28 mouse cellular contexts compared by ENCODE assay signal in genomic region chr4:59181320-59182271, GRCm38 (mm10). TPM values are rescaled to one million over a fixed set of nuclear protein-coding genes. Genes with fewer than 3 reads are reported as not detected.
DNase-seq lines count a peak whose midpoint lies in the region; ATAC-seq and TF ChIP-seq lines count a peak whose summit lies in the region.
"Had no signal": no experiment of that assay in that cellular context is flagged by ENCODE, and none has a peak within 500 bp of the region (broad histone marks: within the 10 kb centered on the region; RNA-seq: fewer than 3 reads in every experiment).

No protein-coding gene starts in this region.

- H3K27ac ChIP-seq in forebrain, embryonic 14.5 days (ENCODE audit: low read depth, low read length) = no peak overlapping the region
- no peak overlapping the region for H3K27ac ChIP-seq in forebrain, postnatal 0 days (ENCODE audit: low read depth, low read length)
- H3K27ac ChIP-seq in liver, embryonic 12.5 days = 0 out of 2 replicates have a peak overlapping the region, but pooled peaks have one; percentile 7
- H3K27ac ChIP-seq in liver, embryonic 13.5 days = peak overlapping the region; percentile 16; the same call in 1 of the 2 replicates
- no peak overlapping the region for H3K27ac ChIP-seq in stomach, embryonic 15.5 days
- H3K27ac ChIP-seq: hindbrain, embryonic 12.5 days; kidney, embryonic 15.5 days had no signal

- peak; percentile 37 for DNase-seq in forebrain, embryonic 14.5 days (ENCODE audit: low spot score)
- DNase-seq in forebrain, postnatal 0 days = no peak
- no peak for DNase-seq in liver
- no peak for DNase-seq in liver, embryonic 13.5 days
- no peak for DNase-seq in lung, postnatal 14 days
- no peak for DNase-seq in left cerebral cortex, adult 9 months (ENCODE audit: low spot score in 2 of 2)
- DNase-seq: adrenal gland, postnatal 25 days; B cell, adult 2 months; cerebellum, postnatal 25 days; lung, adult 2 months; thymus, postnatal 14 days had no signal

- H3K4me3 ChIP-seq in forebrain, embryonic 14.5 days (ENCODE audit: low read depth, low read length) = no peak overlapping the region
- no peak overlapping the region for H3K4me3 ChIP-seq in forebrain, postnatal 0 days (ENCODE audit: low read depth, low read length)
- no peak overlapping the region for H3K4me3 ChIP-seq in liver, embryonic 12.5 days
- no peak overlapping the region for H3K4me3 ChIP-seq in liver, embryonic 13.5 days (replicated peaks)
- no peak overlapping the region for H3K4me3 ChIP-seq in stomach, embryonic 15.5 days (replicated peaks)
- H3K4me3 ChIP-seq: erythroblast, embryonic 14.5 days; hindbrain, embryonic 12.5 days; kidney, embryonic 15.5 days; megakaryocyte, embryonic 14.5 days had no signal

- WGBS in forebrain, embryonic 14.5 days = 39% methylated on average over 5 of the region's 5 CpGs
- WGBS in forebrain, postnatal 0 days = 31% methylated on average over 5 of the region's 5 CpGs
- WGBS in liver, embryonic 12.5 days (ENCODE audit: insufficient replicate concordance) = 42% methylated on average over 5 of the region's 5 CpGs
- 38% methylated on average over 5 of the region's 5 CpGs for WGBS in liver, embryonic 13.5 days (ENCODE audit: insufficient replicate concordance)
- 42% methylated on average over 5 of the region's 5 CpGs for WGBS in stomach, embryonic 15.5 days

- no peak overlapping the region for H3K9ac ChIP-seq in forebrain, embryonic 14.5 days (ENCODE audit: low read length)
- H3K9ac ChIP-seq in forebrain, postnatal 0 days = no peak overlapping the region
- H3K9ac ChIP-seq in liver, embryonic 12.5 days = no peak overlapping the region
- H3K9ac ChIP-seq in liver, embryonic 13.5 days = no peak overlapping the region; the same call in 1 of the 2 replicates
- H3K9ac ChIP-seq in stomach, embryonic 15.5 days = no peak overlapping the region
- H3K9ac ChIP-seq: hindbrain, embryonic 12.5 days; kidney, embryonic 15.5 days had no signal

- no peak overlapping the region for H3K4me2 ChIP-seq in forebrain, embryonic 14.5 days (ENCODE audit: low read length)
- no peak overlapping the region for H3K4me2 ChIP-seq in forebrain, postnatal 0 days (ENCODE audit: low read depth)
- H3K4me2 ChIP-seq in liver, embryonic 12.5 days = no peak overlapping the region
- H3K4me2 ChIP-seq in liver, embryonic 13.5 days = 0 out of 2 replicates have a peak overlapping the region, but pooled peaks have one; percentile 0
- H3K4me2 ChIP-seq in stomach, embryonic 15.5 days = no peak overlapping the region
- H3K4me2 ChIP-seq: hindbrain, embryonic 12.5 days; kidney, embryonic 15.5 days had no signal

- ATAC-seq in forebrain, embryonic 14.5 days = no peak
- no peak for ATAC-seq in forebrain, postnatal 0 days
- no peak for ATAC-seq in liver, embryonic 12.5 days
- ATAC-seq in liver, embryonic 13.5 days (ENCODE audit: low read depth) = no peak
- ATAC-seq in stomach, embryonic 15.5 days (ENCODE audit: insufficient read depth, low FRiP score, low read depth) = 0 out of 2 replicates have a peak, but pooled peaks have one; percentile 27
- ATAC-seq: activated CD4-positive, CD25-positive, alpha-beta regulatory T cell, adult 4 months; midbrain, embryonic 16.5 days; Patski had no signal

- no peaks in the 10 kb centered on the region for H3K36me3 ChIP-seq in forebrain, embryonic 14.5 days (ENCODE audit: control insufficient read depth, insufficient read depth, low read length)
- no peaks in the 10 kb centered on the region for H3K36me3 ChIP-seq in forebrain, postnatal 0 days (ENCODE audit: insufficient read depth)
- H3K36me3 ChIP-seq in liver, embryonic 12.5 days = no peaks in the 10 kb centered on the region
- no peaks in the 10 kb centered on the region for H3K36me3 ChIP-seq in liver, embryonic 13.5 days
- no peaks in the 10 kb centered on the region for H3K36me3 ChIP-seq in stomach, embryonic 15.5 days
- H3K36me3 ChIP-seq: hindbrain, embryonic 12.5 days; kidney, embryonic 15.5 days had no signal

- no peaks in the 10 kb centered on the region for H3K9me3 ChIP-seq in forebrain, embryonic 14.5 days (replicated peaks; ENCODE audit: control insufficient read depth, low read length)
- no peaks in the 10 kb centered on the region for H3K9me3 ChIP-seq in forebrain, postnatal 0 days (ENCODE audit: low read length)
- no peaks in the 10 kb centered on the region for H3K9me3 ChIP-seq in liver, embryonic 12.5 days (replicated peaks)
- no peaks in the 10 kb centered on the region for H3K9me3 ChIP-seq in liver, embryonic 13.5 days (replicated peaks)
- no peaks in the 10 kb centered on the region for H3K9me3 ChIP-seq in stomach, embryonic 15.5 days
- H3K9me3 ChIP-seq: hindbrain, embryonic 12.5 days; kidney, embryonic 15.5 days had no signal

- no peaks in the 10 kb centered on the region for H3K4me1 ChIP-seq in forebrain, embryonic 14.5 days (ENCODE audit: control insufficient read depth, insufficient read depth, low read length)
- H3K4me1 ChIP-seq in forebrain, postnatal 0 days (ENCODE audit: insufficient read depth) = no peaks in the 10 kb centered on the region
- H3K4me1 ChIP-seq in liver, embryonic 12.5 days = peaks cover 40% of the 10 kb centered on the region
- H3K4me1 ChIP-seq in liver, embryonic 13.5 days (replicated peaks) = peaks cover 42% of the 10 kb centered on the region
- no peaks in the 10 kb centered on the region for H3K4me1 ChIP-seq in stomach, embryonic 15.5 days
- H3K4me1 ChIP-seq: hindbrain, embryonic 12.5 days had no signal

- TF ChIP-seq CTCF in forebrain, postnatal 0 days (IDR thresholded peaks at IDR 0.05; ENCODE audit: low read depth) = no peak

- H3K27me3 ChIP-seq in forebrain, embryonic 14.5 days (replicated peaks; ENCODE audit: control insufficient read depth, insufficient read depth, low read length) = no peaks in the 10 kb centered on the region
- H3K27me3 ChIP-seq in forebrain, postnatal 0 days (ENCODE audit: insufficient read depth, low read length) = no peaks in the 10 kb centered on the region
- no peaks in the 10 kb centered on the region for H3K27me3 ChIP-seq in liver, embryonic 12.5 days (replicated peaks)
- H3K27me3 ChIP-seq in liver, embryonic 13.5 days = no peaks in the 10 kb centered on the region
- H3K27me3 ChIP-seq in stomach, embryonic 15.5 days (replicated peaks) = no peaks in the 10 kb centered on the region
- H3K27me3 ChIP-seq: hindbrain, embryonic 12.5 days; kidney, embryonic 15.5 days; megakaryocyte, embryonic 14.5 days; Patski had no signal

RNA-seq across cellular contexts. Expression of gene Ugcg, which starts 7.5 kb away (rescaled TPM):
- polyA plus RNA-seq in forebrain, embryonic 14.5 days (2014; fragmentation: Nextera tagmentation; extraction: Ambion mirVana) = 18.6 and 19.4 TPM in 2 replicates
- 52.7 and 66.4 TPM in 2 replicates for total RNA-seq in forebrain, postnatal 0 days (2014; rRNA removed)
- 12.9 and 18.5 TPM in 2 replicates for polyA plus RNA-seq in forebrain, postnatal 0 days (2015; fragmentation: Nextera tagmentation; extraction: Ambion mirVana)
- 14.2 and 14.4 TPM in 2 replicates for polyA plus RNA-seq in liver, embryonic 12.5 days (2016; fragmentation: Nextera tagmentation; extraction: Ambion mirVana)
- 9.2 and 10.5 TPM in 2 replicates for polyA plus RNA-seq in liver, embryonic 13.5 days (2015; fragmentation: Nextera tagmentation; extraction: Ambion mirVana)
- 9.7 and 11.4 TPM in 2 replicates for polyA plus RNA-seq in stomach, embryonic 15.5 days (2015; fragmentation: Nextera tagmentation; extraction: Ambion mirVana)

RNA-seq across cellular contexts. Expression of gene AI481877, which starts 42.8 kb away (rescaled TPM):
- polyA plus RNA-seq in forebrain, embryonic 14.5 days (2014; fragmentation: Nextera tagmentation; extraction: Ambion mirVana) = not detected in 2 replicates
- not detected in 2 replicates for total RNA-seq in forebrain, postnatal 0 days (2014; rRNA removed)
- polyA plus RNA-seq in forebrain, postnatal 0 days (2015; fragmentation: Nextera tagmentation; extraction: Ambion mirVana) = not detected in 2 replicates
- not detected in 2 replicates for polyA plus RNA-seq in liver, embryonic 12.5 days (2016; fragmentation: Nextera tagmentation; extraction: Ambion mirVana)
- polyA plus RNA-seq in liver, embryonic 13.5 days (2015; fragmentation: Nextera tagmentation; extraction: Ambion mirVana) = not detected in 2 replicates
- 0.05 TPM in 1 of 2 replicates, not detected in the other for polyA plus RNA-seq in stomach, embryonic 15.5 days (2015; fragmentation: Nextera tagmentation; extraction: Ambion mirVana)
- total RNA-seq: gastrocnemius, postnatal 4 days; layer of hippocampus, postnatal 25 days; left cerebral cortex, postnatal 36 days had no signal
- polyA plus RNA-seq: activated CD4-positive, CD25-positive, alpha-beta regulatory T cell, adult 4 months; embryonic facial prominence, embryonic 11.5 days; erythroblast, embryonic 14.5 days; frontal cortex, adult 2 months; heart, embryonic 16.5 days; hindbrain, embryonic 12.5 days; intestine, embryonic 14.5 days; kidney, embryonic 15.5 days; midbrain, embryonic 16.5 days; neural tube, embryonic 11.5 days had no signal

Comparison
In these comparisons a context has a peak if more than half of its experiments do, and no peak if none do; other contexts are left out.
1. H3K27ac ChIP-seq: peak in liver, embryonic 12.5 days (single experiment) and liver, embryonic 13.5 days (single experiment); none in forebrain, embryonic 14.5 days (single experiment), forebrain, postnatal 0 days (single experiment) and stomach, embryonic 15.5 days (single experiment).